Mouse (Mus musculus) forebrain, postnatal 0 days (tissue): ENCODE results near the gene Galntl6. TPM values are rescaled to one million over a fixed set of nuclear protein-coding genes. Genes with fewer than 3 reads are reported as not detected.
A peak's percentile ranks its signal among the peaks of the same experiment; 100 is the strongest.

Experiments
- ATAC-seq: fragments of 200-750 bp; cut with Nextera tagmentation; 2 replicates; pipeline ENCODE4 v1.8.0; 2017; ENCODE audit warnings: mild to moderate bottlenecking, moderate library complexity
- DNase-seq: peaks from one replicate; pipeline ENCODE4 v3.0.0-alpha.2; 2015
- H3K27ac ChIP-seq: fragments of 300-500 bp; sonication (generic); 2 replicates; pipeline ENCODE4 v1.5.1; 2014; ENCODE audit warnings: low read depth, mild to moderate bottlenecking, antibody characterized with exemption, low read length, moderate library complexity, mixed read lengths
- H3K27me3 ChIP-seq: fragments of 300-500 bp; sonication (generic); 2 replicates; pipeline ENCODE4 v1.6.1; 2014; ENCODE audit warnings: mild to moderate bottlenecking, low read length, mixed read lengths; ENCODE audit not compliant: insufficient read depth
- H3K36me3 ChIP-seq: fragments of 300-500 bp; sonication (generic); 2 replicates; pipeline ENCODE4 v1.6.1; 2014; ENCODE audit warnings: mild to moderate bottlenecking, moderate library complexity; ENCODE audit not compliant: insufficient read depth
- H3K4me1 ChIP-seq: fragments of 300-500 bp; sonication (generic); 2 replicates; pipeline ENCODE4 v1.6.1; 2014; ENCODE audit warnings: antibody characterized with exemption; ENCODE audit not compliant: insufficient read depth
- H3K4me2 ChIP-seq: fragments of 300-500 bp; sonication (generic); 2 replicates; pipeline ENCODE4 v1.6.1; 2014; ENCODE audit warnings: low read depth, mild to moderate bottlenecking, moderate library complexity
- H3K4me3 ChIP-seq: fragments of 300-500 bp; sonication (generic); 2 replicates; pipeline ENCODE4 v1.5.1; 2014; ENCODE audit warnings: low read depth, low read length, mixed read lengths
- H3K9ac ChIP-seq: fragments of 300-500 bp; sonication (generic); 2 replicates; pipeline ENCODE4 v1.6.1; 2014; ENCODE audit warnings: mild to moderate bottlenecking
- H3K9me3 ChIP-seq: fragments of 300-500 bp; sonication (generic); 2 replicates; pipeline ENCODE4 v1.6.1; 2016; ENCODE audit warnings: low read length
- CTCF ChIP-seq: sonication (generic); IDR thresholded peaks from 2 replicates; pipeline ENCODE4 v1.5.1; 2016; ENCODE audit warnings: antibody characterized with exemption, control low read depth, low read depth
- WGBS: fragments of 180-500 bp; shearing (Covaris S2); extraction: QIAGEN DNeasy Blood & Tissue Kit; methylation state at CpG from one replicate; pipeline ENCODE4 v1.1.7; 2014; 5-methylcytosine and 5-hydroxymethylcytosine counted together
- polyA plus RNA-seq: library from polyadenylated mRNA; unstranded; fragments of >200 nt; fragmentation: Nextera tagmentation; extraction: Ambion mirVana; gene quantifications from 2 replicates; pipeline ENCODE4 v1.2.1, GENCODE M21; 2015
- total RNA-seq: library from RNA; depleted of rRNA; stranded (reverse); fragments of >200 nt; gene quantifications from 2 replicates; pipeline ENCODE4 v1.2.3, GENCODE M21; 2014

Gene Galntl6
- total and polyA plus RNA-seq, 2 experiments from 2014 or later = 15.0 to 27.8 TPM

DNA sequence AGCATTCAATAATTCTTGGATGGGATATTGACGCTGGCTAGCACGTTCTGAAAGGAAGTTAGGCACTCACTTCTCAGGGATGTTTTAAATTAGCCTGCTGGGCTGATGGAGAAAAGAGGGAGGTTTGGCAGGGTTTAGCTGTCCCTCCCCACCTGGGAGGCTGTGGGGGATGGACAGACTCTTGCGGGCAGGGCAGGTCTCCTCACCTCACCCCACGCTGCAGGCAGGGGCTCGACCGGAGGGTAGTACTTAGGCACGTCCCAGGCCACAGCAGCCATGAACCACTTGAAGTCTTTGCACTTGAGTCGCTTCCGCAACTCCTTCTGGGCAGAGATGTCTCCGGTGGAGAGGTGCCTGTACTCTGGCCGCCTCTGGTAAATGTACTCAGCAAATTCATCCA lies 1075.5 kb downstream of the Galntl6 start:
- no peak for ATAC-seq

GRCm38 (mm10) chr8:57836201-57836883 lies 1076.1 kb downstream of the Galntl6 start:
- no peak overlapping the region for H3K27ac ChIP-seq

More for the DNA sequence above, 1075.5 kb downstream of the Galntl6 start:
- H3K27ac ChIP-seq = no peak overlapping the region
- no peaks in the 10 kb centered on the region for H3K27me3 ChIP-seq
- DNase-seq = no peak
- no peaks in the 10 kb centered on the region for H3K36me3 ChIP-seq
- H3K4me3 ChIP-seq = no peak overlapping the region
- 34% methylated on average over 11 of the region's 11 CpGs for WGBS
- H3K9ac ChIP-seq = no peak overlapping the region
- H3K4me1 ChIP-seq = peaks cover 3% of the 10 kb centered on the region; the same call in 1 of the 2 replicates
- no peak for TF ChIP-seq CTCF
- H3K4me2 ChIP-seq = peak overlapping the region; percentile 23
- no peaks in the 10 kb centered on the region for H3K9me3 ChIP-seq

GRCm38 (mm10) chr8:57823151-57823550 lies 1089.3 kb downstream of the Galntl6 start:
- H3K9ac ChIP-seq = no peak overlapping the region
- H3K9me3 ChIP-seq = no peaks in the 10 kb centered on the region
- no peak overlapping the region for H3K27ac ChIP-seq
- WGBS = 75% methylated on average over 7 of the region's 7 CpGs
- H3K4me1 ChIP-seq = no peaks in the 10 kb centered on the region
- H3K27me3 ChIP-seq = no peaks in the 10 kb centered on the region
- ATAC-seq (no peak), DNase-seq (no peak)
- no peak overlapping the region for H3K4me3 ChIP-seq
- TF ChIP-seq CTCF = no peak
- no peak overlapping the region for H3K4me2 ChIP-seq
- H3K36me3 ChIP-seq = no peaks in the 10 kb centered on the region

More at GRCm38 (mm10) chr8:57836201-57836883, 1076.1 kb downstream of the Galntl6 start:
- Histone ChIP-seq H3K4me2 (peak overlapping the region; percentile 23), H3K36me3 (no peaks in the 10 kb centered on the region), H3K4me3 (no peak overlapping the region), H3K9ac (no peak overlapping the region), H3K27me3 (no peaks in the 10 kb centered on the region), H3K4me1 (peaks cover 3% of the 10 kb centered on the region; the same call in 1 of the 2 replicates), H3K9me3 (no peaks in the 10 kb centered on the region)
- TF ChIP-seq CTCF = no peak
- peak; percentile 27; the same call in 1 of the 2 replicates for ATAC-seq
- 18% methylated on average over 15 of the region's 15 CpGs for WGBS
- peak; percentile 32 for DNase-seq

- DNase-seq (no peak), ATAC-seq (no peak)
- Histone ChIP-seq H3K9me3 (no peaks in the 10 kb centered on the region), H3K4me2 (no peak overlapping the region), H3K4me3 (no peak overlapping the region), H3K9ac (no peak overlapping the region), H3K27me3 (no peaks in the 10 kb centered on the region), H3K4me1 (no peaks in the 10 kb centered on the region), H3K27ac (no peak overlapping the region), H3K36me3 (no peaks in the 10 kb centered on the region)
- 67% methylated on average over 7 of the region's 7 CpGs for WGBS
- no peak for TF ChIP-seq CTCF
Observed at GRCm38 (mm10) chr8:57816034-57816433, 1096.4 kb downstream of the Galntl6 start.

GRCm38 (mm10) chr8:57807060-57807459 lies 1105.4 kb downstream of the Galntl6 start:
- Histone ChIP-seq H3K36me3 (no peaks in the 10 kb centered on the region), H3K27me3 (no peaks in the 10 kb centered on the region), H3K9ac (no peak overlapping the region), H3K27ac (no peak overlapping the region), H3K4me1 (no peaks in the 10 kb centered on the region), H3K4me2 (no peak overlapping the region), H3K9me3 (no peaks in the 10 kb centered on the region), H3K4me3 (no peak overlapping the region)
- peak; percentile 62 for ATAC-seq
- 44% methylated on average over 4 of the region's 4 CpGs for WGBS
- no peak for TF ChIP-seq CTCF
- no peak for DNase-seq

- TF ChIP-seq CTCF = no peak
- no peak overlapping the region for H3K27ac ChIP-seq
- H3K4me2 ChIP-seq = no peak overlapping the region
- H3K4me1 ChIP-seq = 0 out of 2 replicates have a peak, but pooled peaks cover 2% of the 10 kb centered on the region
- no peak overlapping the region for H3K9ac ChIP-seq
- ATAC-seq = no peak
- H3K36me3 ChIP-seq = no peaks in the 10 kb centered on the region
- WGBS = 67% methylated on average over 4 of the region's 4 CpGs
- H3K4me3 ChIP-seq = no peak overlapping the region
- no peaks in the 10 kb centered on the region for H3K9me3 ChIP-seq
- no peak for DNase-seq
- no peaks in the 10 kb centered on the region for H3K27me3 ChIP-seq
Observed at GRCm38 (mm10) chr8:57805094-57805493, 1107.3 kb downstream of the Galntl6 start.

- Histone ChIP-seq H3K27ac (no peak overlapping the region), H3K9ac (no peak overlapping the region), H3K4me1 (peaks cover 9% of the 10 kb centered on the region; the same call in 1 of the 2 replicates), H3K9me3 (no peaks in the 10 kb centered on the region), H3K4me3 (no peak overlapping the region), H3K4me2 (no peak overlapping the region), H3K36me3 (no peaks in the 10 kb centered on the region), H3K27me3 (no peaks in the 10 kb centered on the region)
- no peak for DNase-seq
- ATAC-seq = no peak
- 84% methylated on average over 8 of the region's 8 CpGs for WGBS
- TF ChIP-seq CTCF = no peak
Observed at GRCm38 (mm10) chr8:57803821-57804220, 1108.6 kb downstream of the Galntl6 start.
